Mouse (Mus musculus): Measurements from ENCODE around the gene 1700030J22Rik. TPM values are rescaled to one million over a fixed set of nuclear protein-coding genes. Genes with fewer than 3 reads are reported as not detected.

1700030J22Rik gene
- polyA plus RNA-seq, 1 experiment from 2014 or later, result 2.6 TPM

- no peak overlapping the region for H3K9ac ChIP-seq
- no peaks in the 10 kb centered on the region for H3K4me1 ChIP-seq
- no peaks in the 10 kb centered on the region for H3K27me3 ChIP-seq
- H3K4me3 ChIP-seq, result no peak overlapping the region
- H3K36me3 ChIP-seq, result peaks cover 68% of the 10 kb centered on the region
- no peaks in the 10 kb centered on the region for H3K9me3 ChIP-seq
- H3K27ac ChIP-seq, result no peak overlapping the region
- ATAC-seq (ENCODE audit: low FRiP score, low read depth), result no peak
- WGBS, result 76% methylated on average over 9 of the region's 9 CpGs
- no peak overlapping the region for H3K4me2 ChIP-seq (replicated peaks)
These were observed 50.9 kb downstream of the 1700030J22Rik start for GRCm38 (mm10) chr8:116927880-116928279.

- Histone ChIP-seq H3K9me3 (no peaks in the 10 kb centered on the region), H3K27me3 (no peaks in the 10 kb centered on the region), H3K9ac (no peak overlapping the region), H3K27ac (no peak overlapping the region), H3K4me3 (no peak overlapping the region), H3K4me2 (replicated peaks) (no peak overlapping the region), H3K4me1 (peaks cover 18% of the 10 kb centered on the region), H3K36me3 (peaks cover 36% of the 10 kb centered on the region)
- whole genome bisulfite sequencing, result 90% methylated on average over 8 of the region's 8 CpGs
- ATAC-seq (ENCODE audit: low FRiP score, low read depth), result no peak
These were observed 55.2 kb downstream of the 1700030J22Rik start for GRCm38 (mm10) chr8:116923526-116923925.

- WGBS, result 29% methylated on average over 17 of the region's 17 CpGs
- ATAC-seq (ENCODE audit: low FRiP score, low read depth), result no peak
These were observed 56.5 kb downstream of the 1700030J22Rik start for GRCm38 (mm10) chr8:116922060-116922757.

GRCm38 (mm10) chr8:116921337-116922059 lies 57.3 kb downstream of the 1700030J22Rik start, which contains the start of the genes Cmc2 and Cenpn:
Gene Cmc2 (minus strand): TSS chr8:116921455.
Gene Cenpn (plus strand): TSS chr8:116921730.
- H3K9me3 ChIP-seq, result no peaks in the 10 kb centered on the region
- H3K4me3 ChIP-seq, result peak within 1 kb of the TSS; percentile 75
- peak within 1 kb of the TSS; percentile 68 for H3K4me2 ChIP-seq (replicated peaks)
- WGBS, result under 1% methylated on average over 57 of the region's 57 CpGs
- H3K36me3 ChIP-seq, result peaks cover 26% of the 10 kb centered on the region
- H3K27ac ChIP-seq, result peak within 1 kb of the TSS; percentile 62
- H3K4me1 ChIP-seq, result peaks cover 18% of the 10 kb centered on the region
- no peaks in the 10 kb centered on the region for H3K27me3 ChIP-seq
- peak; percentile 94 for ATAC-seq (ENCODE audit: low FRiP score, low read depth)
- peak within 1 kb of the TSS; percentile 84 for H3K9ac ChIP-seq

More at GRCm38 (mm10) chr8:116922060-116922757, 56.5 kb downstream of the 1700030J22Rik start:
- Histone ChIP-seq H3K4me3 (peak overlapping the region; percentile 75), H3K27ac (peak overlapping the region; percentile 62), H3K27me3 (no peaks in the 10 kb centered on the region), H3K9ac (peak overlapping the region; percentile 84), H3K9me3 (no peaks in the 10 kb centered on the region), H3K36me3 (peaks cover 26% of the 10 kb centered on the region), H3K4me1 (peaks cover 18% of the 10 kb centered on the region), H3K4me2 (replicated peaks) (peak overlapping the region; percentile 68)

- ATAC-seq (ENCODE audit: low FRiP score, low read depth), result peak; percentile 53
- no peaks in the 10 kb centered on the region for H3K9me3 ChIP-seq
- no peaks in the 10 kb centered on the region for H3K27me3 ChIP-seq
- under 1% methylated on average over 22 of the region's 22 CpGs for WGBS
- peak overlapping the region; percentile 68 for H3K4me2 ChIP-seq (replicated peaks)
- peak overlapping the region; percentile 75 for H3K4me3 ChIP-seq
- peaks cover 25% of the 10 kb centered on the region for H3K36me3 ChIP-seq
- H3K4me1 ChIP-seq, result peaks cover 18% of the 10 kb centered on the region
- H3K9ac ChIP-seq, result peak overlapping the region; percentile 84
- H3K27ac ChIP-seq, result peak overlapping the region; percentile 62; the same call in 1 of the 2 replicates
These were observed 57.8 kb downstream of the 1700030J22Rik start for GRCm38 (mm10) chr8:116921005-116921336.

Other genes with a start within 250 kb of the 1700030J22Rik start
- gene Cdyl2, start 246.0 kb downstream of the 1700030J22Rik start, polyA plus RNA-seq (2015; fragmentation: Nextera tagmentation; extraction: Ambion mirVana), result 9.5 and 10.9 TPM in 2 replicates
- 74.5 and 75.4 TPM in 2 replicates for gene Cmc2, start 57.5 kb downstream of the 1700030J22Rik start, polyA plus RNA-seq (2015; fragmentation: Nextera tagmentation; extraction: Ambion mirVana)
- gene Cenpn, start 57.2 kb downstream of the 1700030J22Rik start, polyA plus RNA-seq (2015; fragmentation: Nextera tagmentation; extraction: Ambion mirVana), result 40.2 and 41.5 TPM in 2 replicates
- gene Atmin, start 35.6 kb downstream of the 1700030J22Rik start, polyA plus RNA-seq (2015; fragmentation: Nextera tagmentation; extraction: Ambion mirVana), result 9.4 and 9.5 TPM in 2 replicates
- 124 and 130 TPM in 2 replicates for gene Gcsh, start 14.6 kb upstream of the 1700030J22Rik start, polyA plus RNA-seq (2015; fragmentation: Nextera tagmentation; extraction: Ambion mirVana)
- gene Pkd1l2, start 103.5 kb upstream of the 1700030J22Rik start, polyA plus RNA-seq (2015; fragmentation: Nextera tagmentation; extraction: Ambion mirVana), result 0.06 TPM in 1 of 2 replicates, not detected in the other
- gene Bco1, start 116.9 kb upstream of the 1700030J22Rik start, polyA plus RNA-seq (2015; fragmentation: Nextera tagmentation; extraction: Ambion mirVana), result 0.60 and 0.70 TPM in 2 replicates
- gene Gan, start 179.2 kb upstream of the 1700030J22Rik start, polyA plus RNA-seq (2015; fragmentation: Nextera tagmentation; extraction: Ambion mirVana), result 2.7 and 2.8 TPM in 2 replicates

All from limb, embryonic 13.5 days (tissue).